11 mouse cellular contexts compared by ENCODE assay signal in the genomic region with DNA sequence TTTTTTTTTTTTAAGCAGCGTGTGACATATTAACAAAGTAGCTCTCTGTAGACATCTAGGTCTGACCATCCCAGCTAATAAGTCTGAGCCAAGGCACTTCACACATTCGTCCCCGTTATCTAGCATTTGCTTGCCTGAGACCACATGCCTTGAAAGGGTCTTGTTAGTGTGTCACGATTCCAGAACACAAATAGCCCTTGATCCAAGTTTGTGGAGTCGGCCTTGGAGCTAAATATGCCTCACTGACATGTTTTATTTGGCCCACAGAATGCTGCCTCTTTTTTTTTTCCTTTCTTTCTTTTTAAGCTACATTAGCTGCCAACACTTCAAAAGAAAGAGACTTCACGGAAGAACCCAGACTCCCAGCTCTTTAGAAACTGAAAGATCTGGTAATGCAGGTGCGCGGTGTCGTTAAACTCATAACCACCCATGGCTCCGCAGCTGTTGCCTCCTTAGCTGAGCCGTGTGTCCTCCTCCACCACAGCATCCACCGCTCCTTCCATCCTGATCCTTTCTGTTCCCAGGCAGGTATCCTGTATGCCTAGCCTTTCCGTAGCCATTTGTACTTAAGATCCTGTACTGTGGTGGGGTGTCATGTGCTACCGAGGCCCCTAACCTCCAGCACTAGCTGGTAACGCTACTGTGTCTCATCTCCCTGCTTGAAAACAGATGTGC.
DNase-seq lines count a peak whose midpoint lies in the region; ATAC-seq and TF ChIP-seq lines count a peak whose summit lies in the region.
"Had no signal": no experiment of that assay in that cellular context is flagged by ENCODE, and none has a peak within 500 bp of the region (broad histone marks: within the 10 kb centered on the region; RNA-seq: fewer than 3 reads in every experiment).

No protein-coding gene starts in this region.

- WGBS in forebrain, embryonic 15.5 days = 60% methylated on average over 15 of the region's 15 CpGs
- WGBS in forebrain, embryonic 16.5 days = 60% methylated on average over 15 of the region's 15 CpGs
- WGBS in intestine, embryonic 15.5 days = 84% methylated on average over 15 of the region's 15 CpGs
- 84% methylated on average over 15 of the region's 15 CpGs for WGBS in intestine, postnatal 0 days
- 84% methylated on average over 15 of the region's 15 CpGs for WGBS in midbrain, embryonic 14.5 days

- no peak overlapping the region for H3K4me3 ChIP-seq in forebrain, embryonic 15.5 days
- no peak overlapping the region for H3K4me3 ChIP-seq in forebrain, embryonic 16.5 days (replicated peaks; ENCODE audit: low read length)
- no peak overlapping the region for H3K4me3 ChIP-seq in intestine, embryonic 15.5 days (replicated peaks)
- H3K4me3 ChIP-seq in intestine, postnatal 0 days (ENCODE audit: low read depth, low read length) = no peak overlapping the region
- no peak overlapping the region for H3K4me3 ChIP-seq in midbrain, embryonic 14.5 days (replicated peaks; ENCODE audit: low read depth, low read length)

- peak; percentile 90 for DNase-seq in thymus, postnatal 0 days (ENCODE audit: low spot score)
- no peak for DNase-seq in midbrain, embryonic 14.5 days
- DNase-seq: kidney, postnatal 14 days had no signal

- H3K27me3 ChIP-seq in forebrain, embryonic 15.5 days = no peaks in the 10 kb centered on the region
- H3K27me3 ChIP-seq in forebrain, embryonic 16.5 days (replicated peaks; ENCODE audit: control insufficient read depth, insufficient read depth, low read length) = no peaks in the 10 kb centered on the region
- H3K27me3 ChIP-seq in intestine, embryonic 15.5 days (replicated peaks) = no peaks in the 10 kb centered on the region
- H3K27me3 ChIP-seq in intestine, postnatal 0 days (replicated peaks; ENCODE audit: control insufficient read depth, insufficient read depth, low read length) = no peaks in the 10 kb centered on the region
- H3K27me3 ChIP-seq in midbrain, embryonic 14.5 days (ENCODE audit: control insufficient read depth, insufficient read depth, low read length) = no peaks in the 10 kb centered on the region

- peaks cover 9% of the 10 kb centered on the region for H3K4me1 ChIP-seq in forebrain, embryonic 15.5 days
- 0 out of 2 replicates have a peak, but pooled peaks cover 2% of the 10 kb centered on the region for H3K4me1 ChIP-seq in forebrain, embryonic 16.5 days (replicated peaks; ENCODE audit: control insufficient read depth, insufficient read depth, low read length)
- H3K4me1 ChIP-seq in intestine, embryonic 15.5 days (replicated peaks) = peaks cover 4% of the 10 kb centered on the region; the same call in 1 of the 2 replicates
- no peaks in the 10 kb centered on the region for H3K4me1 ChIP-seq in intestine, postnatal 0 days (replicated peaks; ENCODE audit: control insufficient read depth, insufficient read depth, low read length)
- H3K4me1 ChIP-seq in midbrain, embryonic 14.5 days (ENCODE audit: control insufficient read depth, insufficient read depth, low read length) = peaks cover 4% of the 10 kb centered on the region

- TF ChIP-seq CTCF in intestine, postnatal 0 days (IDR thresholded peaks at IDR 0.05; ENCODE audit: low read depth) = no peak

- no peaks in the 10 kb centered on the region for H3K36me3 ChIP-seq in forebrain, embryonic 15.5 days
- no peaks in the 10 kb centered on the region for H3K36me3 ChIP-seq in forebrain, embryonic 16.5 days (ENCODE audit: control insufficient read depth, insufficient read depth)
- H3K36me3 ChIP-seq in intestine, embryonic 15.5 days = no peaks in the 10 kb centered on the region
- H3K36me3 ChIP-seq in intestine, postnatal 0 days (ENCODE audit: control insufficient read depth, insufficient read depth) = no peaks in the 10 kb centered on the region
- no peaks in the 10 kb centered on the region for H3K36me3 ChIP-seq in midbrain, embryonic 14.5 days (ENCODE audit: control insufficient read depth, insufficient read depth, low read length)
- H3K36me3 ChIP-seq: embryonic facial prominence, embryonic 15.5 days had no signal

- peak; percentile 6; the same call in 1 of the 2 replicates for ATAC-seq in forebrain, embryonic 15.5 days (replicated peaks)
- no peak for ATAC-seq in forebrain, embryonic 16.5 days
- ATAC-seq in intestine, embryonic 15.5 days = 0 out of 2 replicates have a peak, but pooled peaks have one; percentile 6
- ATAC-seq in intestine, postnatal 0 days = no peak
- peak; percentile 61 for ATAC-seq in activated CD4-positive, CD25-positive, alpha-beta regulatory T cell, adult 4 months
- ATAC-seq in midbrain, embryonic 14.5 days (ENCODE audit: low FRiP score, low TSS enrichment) = no peak
- no peak for ATAC-seq in megakaryocyte progenitor cell, adult 5-6 weeks (replicated peaks; ENCODE audit: poor library complexity)

- H3K9me3 ChIP-seq in forebrain, embryonic 15.5 days = no peaks in the 10 kb centered on the region
- no peaks in the 10 kb centered on the region for H3K9me3 ChIP-seq in forebrain, embryonic 16.5 days (ENCODE audit: control insufficient read depth, low read length)
- no peaks in the 10 kb centered on the region for H3K9me3 ChIP-seq in intestine, embryonic 15.5 days
- no peaks in the 10 kb centered on the region for H3K9me3 ChIP-seq in intestine, postnatal 0 days (ENCODE audit: control insufficient read depth)
- H3K9me3 ChIP-seq in midbrain, embryonic 14.5 days (ENCODE audit: control insufficient read depth, low read length) = no peaks in the 10 kb centered on the region
- H3K9me3 ChIP-seq: embryonic facial prominence, embryonic 15.5 days had no signal

- H3K9ac ChIP-seq in forebrain, embryonic 15.5 days (replicated peaks) = no peak overlapping the region
- H3K9ac ChIP-seq in forebrain, embryonic 16.5 days (replicated peaks; ENCODE audit: low read depth, low read length) = no peak overlapping the region
- no peak overlapping the region for H3K9ac ChIP-seq in intestine, embryonic 15.5 days
- no peak overlapping the region for H3K9ac ChIP-seq in intestine, postnatal 0 days (ENCODE audit: low read depth, low read length)
- no peak overlapping the region for H3K9ac ChIP-seq in midbrain, embryonic 14.5 days (replicated peaks; ENCODE audit: low read length)
- H3K9ac ChIP-seq: embryonic facial prominence, embryonic 15.5 days; liver, embryonic 14.5 days had no signal

- no peak overlapping the region for H3K4me2 ChIP-seq in forebrain, embryonic 15.5 days (replicated peaks)
- no peak overlapping the region for H3K4me2 ChIP-seq in forebrain, embryonic 16.5 days (ENCODE audit: low read length)
- H3K4me2 ChIP-seq in intestine, embryonic 15.5 days (replicated peaks) = no peak overlapping the region
- H3K4me2 ChIP-seq in intestine, postnatal 0 days (replicated peaks; ENCODE audit: low read depth) = no peak overlapping the region
- H3K4me2 ChIP-seq in midbrain, embryonic 14.5 days (ENCODE audit: low read length) = no peak overlapping the region

- H3K27ac ChIP-seq in forebrain, embryonic 15.5 days (replicated peaks) = no peak overlapping the region
- H3K27ac ChIP-seq in forebrain, embryonic 16.5 days (ENCODE audit: low read length) = no peak overlapping the region
- no peak overlapping the region for H3K27ac ChIP-seq in intestine, embryonic 15.5 days
- H3K27ac ChIP-seq in intestine, postnatal 0 days (ENCODE audit: low read depth, low read length) = no peak overlapping the region
- H3K27ac ChIP-seq in midbrain, embryonic 14.5 days (replicated peaks; ENCODE audit: low read depth, low read length) = no peak overlapping the region
- H3K27ac ChIP-seq: embryonic facial prominence, embryonic 15.5 days; liver, embryonic 14.5 days had no signal

Comparison
In these comparisons a context has a peak if more than half of its experiments do, and no peak if none do; other contexts are left out.
1. ATAC-seq: peak in forebrain, embryonic 15.5 days (single experiment), intestine, embryonic 15.5 days (single experiment) and activated CD4-positive, CD25-positive, alpha-beta regulatory T cell, adult 4 months (single experiment); none in forebrain, embryonic 16.5 days (single experiment), intestine, postnatal 0 days (single experiment), midbrain, embryonic 14.5 days (single experiment) and megakaryocyte progenitor cell, adult 5-6 weeks (single experiment).